Mouse (Mus musculus): ENCODE results near the gene Faah.

GRCm38 (mm10) chr4:115935835-115936581, 81.7 kb downstream of the Faah start:
- TF ChIP-seq ZNF384 (IDR thresholded peaks at IDR 0.05; ENCODE audit: low read depth, low read length) (no peak), SMC3 (IDR thresholded peaks at IDR 0.05; ENCODE audit: low read depth, low read length) (no peak), CHD1 (IDR thresholded peaks at IDR 0.05; ENCODE audit: low read depth, low read length) (no peak), CTCF (IDR thresholded peaks at IDR 0.05 in 2 of 3, conservative IDR thresholded peaks at IDR 0.05 in 1 of 3; ENCODE audit: control insufficient read depth in 1 of 3, insufficient read depth in 1 of 3, low read depth in 2 of 3, low read length in 3 of 3, poor library complexity in 1 of 3, severe bottlenecking in 1 of 3) (no peak), POLR2A (IDR thresholded peaks at IDR 0.05; ENCODE audit: control insufficient read depth in 1 of 2, insufficient read depth in 1 of 2, low read depth in 1 of 2, low read length in 2 of 2, poor library complexity in 1 of 2) (no peak), MYC (IDR thresholded peaks at IDR 0.05; ENCODE audit: low read depth, low read length) (no peak), MAFK (IDR thresholded peaks at IDR 0.05; ENCODE audit: borderline replicate concordance, low read depth, low read length) (no peak), GATA1 (IDR thresholded peaks at IDR 0.05; ENCODE audit: low read depth, low read length) (no peak), EP300 (IDR thresholded peaks at IDR 0.05; ENCODE audit: low read depth in 1 of 2, low read length in 2 of 2) (no peak), USF2 (IDR thresholded peaks at IDR 0.05; ENCODE audit: borderline replicate concordance in 1 of 2, insufficient read depth in 1 of 2, low read depth in 1 of 2, low read length in 2 of 2) (no peak), MXI1 (IDR thresholded peaks at IDR 0.05; ENCODE audit: low read depth, low read length) (no peak), MAX (IDR thresholded peaks at IDR 0.05; ENCODE audit: low read length) (no peak), NRF1 (IDR thresholded peaks at IDR 0.05; ENCODE audit: insufficient read depth, low read depth, low read length, poor library complexity, severe bottlenecking) (no peak)
